17 mouse cellular contexts compared by ENCODE assay signal in the genomic region with DNA sequence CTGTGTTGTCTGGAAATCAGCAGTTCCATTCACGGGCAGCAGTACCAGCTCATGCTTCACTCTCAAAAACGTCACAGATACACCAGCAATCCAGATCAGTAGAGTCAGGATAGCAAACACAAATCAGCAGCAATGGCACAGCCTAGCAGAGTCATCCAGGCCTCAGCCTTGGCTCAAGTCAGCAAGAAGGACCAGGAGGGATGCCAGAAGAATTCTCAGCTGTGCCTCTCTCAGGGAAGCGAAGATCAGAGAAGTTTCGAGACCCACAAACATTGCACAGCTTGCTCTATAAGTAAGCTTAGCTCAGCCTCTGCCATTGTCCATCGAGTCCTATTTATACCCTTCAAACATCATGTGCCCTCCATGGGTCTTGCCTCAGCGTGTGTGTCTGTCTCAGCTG.
"Had no signal": no experiment of that assay in that cellular context is flagged by ENCODE, and none has a peak within 500 bp of the region (broad histone marks: within the 10 kb centered on the region; RNA-seq: fewer than 3 reads in every experiment).

No protein-coding gene starts in this region.

- DNase-seq: kidney, adult 9 months; kidney, postnatal 36 days; layer of hippocampus, adult 9-11 months; layer of hippocampus, postnatal 36 days; liver; liver, embryonic 13.5 days; liver, postnatal 0 days; lung, postnatal 14 days; midbrain, embryonic 14.5 days; thymus, postnatal 14 days had no signal

- ATAC-seq: liver, postnatal 0 days had no signal

- H3K27ac ChIP-seq: kidney, postnatal 0 days; limb, embryonic 12.5 days; liver, embryonic 13.5 days; lung, embryonic 15.5 days; macrophage; neural tube, embryonic 15.5 days; stomach, postnatal 0 days had no signal

- H3K4me3 ChIP-seq: limb, embryonic 12.5 days; liver, embryonic 13.5 days; lung, embryonic 15.5 days; myocyte; neural tube, embryonic 15.5 days had no signal
